Mouse (Mus musculus) stomach, embryonic 14.5 days (tissue): ENCODE data around the gene Npepl1. TPM values are rescaled to one million over a fixed set of nuclear protein-coding genes. Genes with fewer than 3 reads are reported as not detected.

Experiments used
- ATAC-seq: fragments of 200-750 bp; cut with Nextera tagmentation; 2 replicates; pipeline ENCODE4 v1.8.0; 2017; ENCODE audit warnings: low read depth, moderate TSS enrichment; ENCODE audit not compliant: insufficient number of reproducible peaks, insufficient read depth, low FRiP score
- H3K27ac ChIP-seq: fragments of 300-500 bp; sonication (generic); 2 replicates; pipeline ENCODE4 v1.5.1; 2014; ENCODE audit warnings: mild to moderate bottlenecking, low read length, moderate library complexity, mixed read lengths
- H3K27me3 ChIP-seq: fragments of 300-500 bp; sonication (generic); 2 replicates; pipeline ENCODE4 v1.6.1; 2014; ENCODE audit warnings: low read length, control low read depth, mixed read lengths; ENCODE audit not compliant: control insufficient read depth, insufficient read depth
- H3K36me3 ChIP-seq: fragments of 300-500 bp; sonication (generic); 2 replicates; pipeline ENCODE4 v1.6.1; 2014; ENCODE audit warnings: mild to moderate bottlenecking, control low read depth, low read length, moderate library complexity, mixed read lengths; ENCODE audit not compliant: control insufficient read depth, insufficient read depth
- H3K4me1 ChIP-seq: fragments of 300-500 bp; sonication (generic); 2 replicates; pipeline ENCODE4 v1.6.1; 2014; ENCODE audit warnings: low read length, control low read depth, mixed read lengths; ENCODE audit not compliant: control insufficient read depth, insufficient read depth
- H3K4me2 ChIP-seq: fragments of 300-500 bp; sonication (generic); replicated peaks from 2 replicates; pipeline ENCODE4 v1.6.1; 2014; ENCODE audit warnings: low read depth, low read length, control low read depth
- H3K4me3 ChIP-seq: fragments of 300-500 bp; sonication (generic); 2 replicates; pipeline ENCODE4 v1.5.1; 2014; ENCODE audit warnings: low read depth, low read length, control low read depth
- H3K9ac ChIP-seq: fragments of 300-500 bp; sonication (generic); replicated peaks from 2 replicates; pipeline ENCODE4 v1.6.1; 2014; ENCODE audit warnings: low read depth, mild to moderate bottlenecking, control low read depth, low read length, moderate library complexity, mixed read lengths
- H3K9me3 ChIP-seq: fragments of 300-500 bp; sonication (generic); 2 replicates; pipeline ENCODE4 v1.6.1; 2016; ENCODE audit warnings: low read depth, low read length, control low read depth; ENCODE audit not compliant: control insufficient read depth
- WGBS: fragments of 180-500 bp; shearing (Covaris S2); extraction: QIAGEN DNeasy Blood & Tissue Kit; methylation state at CpG from one replicate; pipeline ENCODE4 v1.1.7; 2014; 5-methylcytosine and 5-hydroxymethylcytosine counted together
- polyA plus RNA-seq: library from polyadenylated mRNA; unstranded; fragments of >200 nt; fragmentation: Nextera tagmentation; extraction: Ambion mirVana; gene quantifications from 2 replicates; pipeline ENCODE4 v1.2.1, GENCODE M21; 2014

Npepl1 gene
- polyA plus RNA-seq, result 48.1 and 56.1 TPM in 2 replicates

GRCm38 (mm10) chr2:174109991-174110782 is at the start of gene Npepl1:
Gene Npepl1, plus strand, starts transcription at chr2:174110349.
- peak; percentile 90 for ATAC-seq
- H3K4me3 ChIP-seq, result peak within 1 kb of the TSS; percentile 45
- H3K9me3 ChIP-seq, result no peaks in the 10 kb centered on the region
- no peaks in the 10 kb centered on the region; the same call in 1 of the 2 replicates for H3K36me3 ChIP-seq
- H3K27me3 ChIP-seq, result no peaks in the 10 kb centered on the region
- WGBS, result 3% methylated on average over 60 of the region's 90 CpGs
- peak within 1 kb of the TSS; percentile 94 for H3K4me2 ChIP-seq
- peaks cover 12% of the 10 kb centered on the region; the same call in 1 of the 2 replicates for H3K4me1 ChIP-seq
- peak within 1 kb of the TSS; percentile 89 for H3K9ac ChIP-seq
- peak within 1 kb of the TSS; percentile 28; the same call in 1 of the 2 replicates for H3K27ac ChIP-seq

GRCm38 (mm10) chr2:174061219-174061618 is 48.9 kb upstream of the Npepl1 start:
- H3K27me3 ChIP-seq, result no peaks in the 10 kb centered on the region
- H3K4me3 ChIP-seq, result no peak overlapping the region
- H3K27ac ChIP-seq, result no peak overlapping the region
- H3K36me3 ChIP-seq, result no peaks in the 10 kb centered on the region
- H3K4me1 ChIP-seq, result no peaks in the 10 kb centered on the region; the same call in 1 of the 2 replicates
- no peaks in the 10 kb centered on the region for H3K9me3 ChIP-seq
- peak; percentile 49; the same call in 1 of the 2 replicates for ATAC-seq
- no peak overlapping the region for H3K9ac ChIP-seq
- 13% methylated on average over 2 of the region's 2 CpGs for WGBS
- no peak overlapping the region for H3K4me2 ChIP-seq

- ATAC-seq, result no peak
- H3K27me3 ChIP-seq, result no peaks in the 10 kb centered on the region
- no peak overlapping the region for H3K27ac ChIP-seq
- H3K4me2 ChIP-seq, result no peak overlapping the region
- H3K9me3 ChIP-seq, result no peaks in the 10 kb centered on the region
- no peaks in the 10 kb centered on the region for H3K36me3 ChIP-seq
- WGBS, result 58% methylated on average over 6 of the region's 6 CpGs
- no peaks in the 10 kb centered on the region; the same call in 1 of the 2 replicates for H3K4me1 ChIP-seq
- no peak overlapping the region for H3K4me3 ChIP-seq
- no peak overlapping the region for H3K9ac ChIP-seq
Measured at GRCm38 (mm10) chr2:174063074-174063473, 47.1 kb upstream of the Npepl1 start.

- 0 out of 2 replicates have a peak overlapping the region, but pooled peaks have one; percentile 39 for H3K27ac ChIP-seq
- WGBS, result 38% methylated on average over 9 of the region's 9 CpGs
- H3K9ac ChIP-seq, result no peak overlapping the region
- H3K9me3 ChIP-seq, result no peaks in the 10 kb centered on the region
- no peaks in the 10 kb centered on the region for H3K27me3 ChIP-seq
- H3K36me3 ChIP-seq, result no peaks in the 10 kb centered on the region
- H3K4me1 ChIP-seq, result no peaks in the 10 kb centered on the region; the same call in 1 of the 2 replicates
- ATAC-seq, result no peak
- H3K4me3 ChIP-seq, result no peak overlapping the region
- no peak overlapping the region for H3K4me2 ChIP-seq
Measured at GRCm38 (mm10) chr2:174063527-174064211, 46.5 kb upstream of the Npepl1 start.

GRCm38 (mm10) chr2:174067793-174068419 is 42.2 kb upstream of the Npepl1 start:
- H3K9me3 ChIP-seq, result no peaks in the 10 kb centered on the region
- WGBS, result 75% methylated on average over 6 of the region's 6 CpGs
- no peak for ATAC-seq
- H3K27me3 ChIP-seq, result no peaks in the 10 kb centered on the region
- H3K4me1 ChIP-seq, result no peaks in the 10 kb centered on the region; the same call in 1 of the 2 replicates
- no peak overlapping the region for H3K4me2 ChIP-seq
- no peak overlapping the region for H3K27ac ChIP-seq
- no peak overlapping the region for H3K4me3 ChIP-seq
- H3K9ac ChIP-seq, result no peak overlapping the region
- H3K36me3 ChIP-seq, result no peaks in the 10 kb centered on the region

GRCm38 (mm10) chr2:174069532-174070049 is 40.6 kb upstream of the Npepl1 start:
- Histone ChIP-seq H3K27me3 (no peaks in the 10 kb centered on the region), H3K36me3 (no peaks in the 10 kb centered on the region), H3K4me2 (no peak overlapping the region), H3K4me1 (peaks cover 11% of the 10 kb centered on the region; the same call in 1 of the 2 replicates), H3K4me3 (no peak overlapping the region), H3K9me3 (no peaks in the 10 kb centered on the region), H3K9ac (no peak overlapping the region), H3K27ac (no peak overlapping the region)
- ATAC-seq, result no peak
- 75% methylated on average over 3 of the region's 3 CpGs for WGBS

GRCm38 (mm10) chr2:174071406-174071805 is 38.7 kb upstream of the Npepl1 start:
- WGBS, result 71% methylated on average over 5 of the region's 5 CpGs
- Histone ChIP-seq H3K36me3 (no peaks in the 10 kb centered on the region), H3K27ac (no peak overlapping the region), H3K27me3 (no peaks in the 10 kb centered on the region), H3K4me3 (no peak overlapping the region), H3K9ac (no peak overlapping the region), H3K9me3 (no peaks in the 10 kb centered on the region), H3K4me1 (peaks cover 21% of the 10 kb centered on the region), H3K4me2 (no peak overlapping the region)
- no peak for ATAC-seq

GRCm38 (mm10) chr2:174073156-174073790 is 36.9 kb upstream of the Npepl1 start:
- no peaks in the 10 kb centered on the region for H3K9me3 ChIP-seq
- no peaks in the 10 kb centered on the region for H3K27me3 ChIP-seq
- H3K4me3 ChIP-seq, result no peak overlapping the region
- H3K27ac ChIP-seq, result no peak overlapping the region
- 57% methylated on average over 5 of the region's 5 CpGs for WGBS
- H3K4me1 ChIP-seq, result peaks cover 25% of the 10 kb centered on the region
- H3K36me3 ChIP-seq, result no peaks in the 10 kb centered on the region
- no peak for ATAC-seq
- H3K9ac ChIP-seq, result no peak overlapping the region
- no peak overlapping the region for H3K4me2 ChIP-seq
